Mouse (Mus musculus) lung, postnatal 4 days (tissue): ENCODE data around the gene Rpl5.
"Not testable (repeated sequence)": the region's sequence is repeated elsewhere in the genome, so short reads cannot be mapped to it uniquely, and the experiment has no call there.

Experiments used
- DNase-seq, 2 experiments: peaks; one replicate each; pipeline ENCODE4 v3.0.0; 2021

Rpl5 gene

DNA sequence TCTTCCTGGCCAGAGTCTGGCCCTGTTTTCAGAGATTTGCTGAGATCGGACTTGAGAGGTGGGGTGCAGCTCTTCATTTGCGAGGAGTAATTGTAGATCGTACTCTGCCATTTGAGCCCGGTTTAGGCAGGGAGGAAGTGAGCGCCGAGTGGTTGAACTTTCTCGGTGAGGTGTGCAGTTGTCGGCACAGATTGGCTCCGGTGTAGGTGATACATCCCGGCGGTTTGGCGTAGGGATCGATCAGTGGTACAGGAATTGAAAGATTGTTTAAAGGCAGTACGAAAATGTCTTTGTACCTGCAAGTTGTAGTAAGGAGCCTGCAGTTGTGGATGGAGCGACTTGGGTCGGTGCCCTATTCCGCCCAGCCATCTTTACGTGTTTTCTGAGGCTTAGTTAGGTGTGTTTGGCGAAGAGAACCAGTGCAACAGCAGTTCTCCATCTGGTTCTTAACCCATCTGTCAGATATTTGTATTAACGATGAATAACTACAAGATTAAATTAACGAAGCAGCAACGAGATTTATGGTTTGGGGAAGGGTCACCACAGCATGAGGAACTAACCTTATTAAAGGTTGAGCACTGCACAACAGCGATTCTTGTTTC, 813 bp downstream of the Rpl5 start:
- no peak for DNase-seq

DNA sequence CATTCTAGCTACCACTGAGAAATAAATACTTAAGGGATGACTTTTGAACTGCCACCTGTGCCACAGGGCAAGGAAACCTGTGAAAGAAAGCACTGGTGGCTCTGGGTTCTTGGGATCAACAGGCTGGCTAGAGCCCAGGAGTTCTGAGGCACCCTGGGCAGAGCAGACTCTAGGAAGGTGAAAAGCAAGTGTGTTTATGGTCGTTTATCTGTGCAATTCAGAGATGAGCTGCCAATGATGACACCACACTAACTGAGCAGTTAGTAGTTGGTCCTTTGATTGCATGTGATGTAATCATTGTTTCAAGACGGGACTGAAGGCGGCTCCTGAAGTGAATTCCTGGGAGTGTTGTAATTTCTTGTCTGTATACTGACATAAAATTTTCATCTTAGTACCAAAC, 4.0 kb downstream of the Rpl5 start:
- no peak for DNase-seq

GRCm38 (mm10) chr5:107908514-107909110, 8.3 kb downstream of the Rpl5 start:
- DNase-seq, result no peak

DNA sequence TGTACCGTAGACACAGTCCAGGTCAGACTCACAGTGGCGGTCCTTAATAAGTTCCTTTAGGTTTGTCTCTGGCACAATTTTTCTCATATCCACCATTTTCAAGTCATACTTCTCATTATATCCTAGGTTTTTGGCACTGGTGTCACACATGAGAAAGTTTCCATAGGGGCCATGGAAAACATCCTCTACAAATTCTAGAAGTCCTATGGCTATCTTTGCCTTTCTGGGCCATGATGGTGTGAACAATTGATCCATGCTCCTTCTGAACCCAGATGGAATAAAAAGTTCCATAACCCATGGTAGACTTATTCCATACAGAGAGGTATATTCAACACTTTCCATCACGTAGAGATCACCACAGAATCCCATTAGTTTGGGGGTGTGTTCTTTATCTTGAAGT, 9.4 kb downstream of the Rpl5 start:
- DNase-seq, result no peak

- no peak for DNase-seq
These were observed 9.8 kb downstream of the Rpl5 start for GRCm38 (mm10) chr5:107910084-107910616.

GRCm38 (mm10) chr5:107911012-107911411, 10.7 kb downstream of the Rpl5 start:
- DNase-seq, result no peak

GRCm38 (mm10) chr5:107915280-107915679, 15.0 kb downstream of the Rpl5 start:
- DNase-seq, result no peak

GRCm38 (mm10) chr5:107921400-107922252, 21.3 kb downstream of the Rpl5 start:
- peak in 1 of 2 experiments; percentile 49 for DNase-seq

DNA sequence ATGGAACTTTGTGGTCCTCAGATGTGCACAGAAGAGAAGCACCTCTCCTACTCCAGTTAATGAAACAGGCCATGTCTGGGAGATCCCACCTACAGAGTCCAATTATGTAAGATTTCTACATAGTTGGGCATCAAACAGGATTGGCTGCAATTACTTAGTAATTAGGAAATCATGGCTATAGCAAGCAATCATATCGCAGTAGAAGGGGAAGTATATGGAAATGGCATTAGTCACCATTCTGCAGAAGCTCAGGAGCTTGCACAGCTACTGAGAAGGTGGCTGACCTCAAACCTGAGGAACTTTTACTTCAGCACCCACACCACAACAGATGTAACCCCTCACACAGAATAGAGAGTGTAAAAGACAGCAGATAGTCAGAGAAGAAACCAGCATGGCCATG, 22.5 kb downstream of the Rpl5 start:
- no peak for DNase-seq

DNA sequence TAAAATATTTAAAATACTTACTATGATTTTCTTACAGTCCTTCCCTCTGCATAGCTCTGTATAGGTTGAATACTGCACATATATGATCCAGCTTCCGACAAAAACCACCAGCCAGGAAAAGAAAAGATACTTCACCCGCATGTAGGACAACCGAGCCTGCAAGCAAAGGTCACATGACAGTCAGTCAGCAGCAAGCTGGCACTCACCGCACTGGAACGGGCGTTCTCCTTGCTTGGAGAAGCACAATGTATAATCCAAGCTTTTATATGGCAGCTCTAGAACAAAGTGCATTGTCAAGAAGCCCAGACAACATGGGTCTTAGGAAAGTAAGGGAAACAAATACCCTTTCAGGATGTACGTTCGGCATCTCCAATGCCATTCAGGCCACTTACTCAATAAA, 24.3 kb downstream of the Rpl5 start:
- no peak for DNase-seq

GRCm38 (mm10) chr5:107926550-107927249, 26.4 kb downstream of the Rpl5 start:
- peak; percentile 31 to 41 for DNase-seq

GRCm38 (mm10) chr5:107932556-107932955, 32.3 kb downstream of the Rpl5 start:
- DNase-seq, result no peak

GRCm38 (mm10) chr5:107933202-107933974, 33.1 kb downstream of the Rpl5 start:
- DNase-seq, result no peak

DNA sequence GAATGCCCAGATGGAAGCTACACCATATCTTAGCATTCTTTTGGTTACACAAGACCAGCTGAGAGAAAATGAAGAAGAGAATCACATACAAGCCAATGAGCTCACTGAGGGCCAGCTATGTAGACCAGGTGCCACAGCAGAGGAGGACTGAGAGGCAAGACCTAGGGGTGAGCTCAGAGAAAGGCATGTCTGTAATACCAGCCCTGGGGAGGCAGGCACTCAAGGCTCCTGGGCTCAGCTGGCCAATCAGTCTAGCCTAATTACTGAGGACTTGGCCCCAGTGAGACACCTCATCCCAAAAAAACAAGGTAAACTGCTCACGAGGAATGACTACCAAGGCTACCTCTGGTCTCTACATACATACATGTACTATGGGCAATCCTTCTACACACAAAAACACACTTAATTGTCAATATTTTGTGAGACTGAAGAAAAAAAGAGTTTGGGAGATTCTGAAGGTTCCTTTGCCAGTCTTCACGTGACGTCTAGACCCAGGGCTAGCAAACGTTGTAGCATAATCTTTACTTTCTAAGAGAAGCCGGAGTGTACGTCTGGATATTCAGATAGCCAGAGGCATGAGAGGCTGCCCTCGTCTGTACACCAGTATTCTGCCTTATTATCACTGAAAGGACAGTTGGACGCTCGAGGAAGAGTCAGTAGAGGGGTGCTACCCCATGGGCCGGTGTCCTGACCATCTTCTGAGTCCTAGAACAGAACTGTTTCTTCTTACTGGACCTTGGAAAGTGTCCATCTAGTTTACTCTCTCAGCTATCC, 34.7 kb downstream of the Rpl5 start:
- DNase-seq, result no peak

GRCm38 (mm10) chr5:107936625-107937389, 36.5 kb downstream of the Rpl5 start:
- DNase-seq, result no peak

DNA sequence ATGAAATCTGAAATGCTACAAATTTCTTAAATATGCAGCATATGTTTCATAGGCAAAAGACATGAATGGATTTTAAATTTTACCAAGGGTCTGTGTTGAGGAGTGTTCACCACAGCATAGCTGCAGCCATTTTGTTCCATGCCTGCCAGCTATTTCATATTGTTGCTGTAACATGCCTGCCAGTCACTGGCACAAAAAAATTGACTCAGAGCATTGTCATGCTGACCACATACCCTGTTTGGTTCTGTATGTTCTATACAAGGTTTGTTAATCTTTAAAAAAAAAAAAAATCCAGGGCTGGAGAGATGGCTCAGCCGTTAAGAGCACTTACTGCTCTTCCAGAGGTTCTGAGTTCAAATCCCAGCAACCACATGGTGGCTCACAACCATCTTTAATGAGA, 38.2 kb downstream of the Rpl5 start:
- not testable (repeated sequence) for DNase-seq

DNA sequence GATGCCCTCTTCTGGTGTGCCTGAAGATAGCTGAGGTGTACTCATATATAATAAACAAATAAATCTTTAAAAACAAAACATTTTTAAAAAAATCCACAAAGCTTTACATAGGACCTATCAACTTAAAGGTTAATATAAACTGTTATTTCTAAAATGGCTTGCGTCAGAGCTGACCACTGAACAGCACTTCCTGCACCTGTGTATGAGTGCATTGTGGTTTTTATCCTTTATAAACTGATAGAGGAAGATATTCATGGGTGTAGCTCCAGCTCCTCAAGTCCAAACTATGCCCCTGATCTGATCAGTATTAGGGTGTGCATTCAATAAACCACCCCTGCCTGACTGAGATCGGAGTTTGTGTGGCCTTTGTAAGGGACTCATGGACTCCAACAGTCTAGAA, 38.6 kb downstream of the Rpl5 start:
- DNase-seq, result no peak

DNA sequence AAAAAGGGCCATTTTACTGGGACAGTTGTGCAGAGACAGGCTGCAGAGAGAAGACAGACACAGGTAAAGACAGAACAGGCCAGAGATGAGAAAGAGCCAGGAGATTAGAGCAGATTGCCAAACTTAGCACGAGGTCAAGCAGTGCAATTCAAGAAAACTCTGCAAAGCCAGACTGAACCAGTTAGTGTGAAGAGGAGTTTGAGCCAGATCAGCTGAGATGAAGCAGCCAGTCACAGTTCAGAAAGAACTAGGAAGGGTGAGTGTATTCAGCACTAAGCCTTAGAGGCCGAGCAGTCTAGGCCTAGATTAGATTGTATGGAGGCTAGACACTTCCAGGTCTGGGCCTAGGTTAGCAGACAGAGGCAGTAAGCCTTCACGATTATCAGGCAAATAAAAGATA, 39.4 kb downstream of the Rpl5 start:
- no peak for DNase-seq

DNA sequence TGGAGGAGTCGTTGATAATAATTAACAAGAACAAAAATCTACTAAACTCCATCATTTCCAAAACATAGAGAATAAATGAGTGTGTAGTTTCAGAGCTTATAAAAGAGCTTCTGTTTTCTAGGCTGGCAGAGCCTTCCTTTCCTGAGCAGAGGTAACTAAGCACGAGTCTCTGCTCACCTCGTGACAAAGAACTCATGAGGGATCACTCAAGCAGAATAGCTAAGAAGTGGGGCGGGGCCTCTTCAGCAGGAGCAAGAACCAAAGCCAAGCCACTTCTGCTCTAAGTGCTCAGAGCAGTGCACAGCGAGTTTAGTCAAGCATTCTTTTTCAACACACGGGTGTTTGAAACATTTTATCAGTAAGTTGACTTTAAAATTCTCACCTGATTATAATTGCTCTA, 40.9 kb downstream of the Rpl5 start:
- peak; percentile 65 to 77 for DNase-seq

DNA sequence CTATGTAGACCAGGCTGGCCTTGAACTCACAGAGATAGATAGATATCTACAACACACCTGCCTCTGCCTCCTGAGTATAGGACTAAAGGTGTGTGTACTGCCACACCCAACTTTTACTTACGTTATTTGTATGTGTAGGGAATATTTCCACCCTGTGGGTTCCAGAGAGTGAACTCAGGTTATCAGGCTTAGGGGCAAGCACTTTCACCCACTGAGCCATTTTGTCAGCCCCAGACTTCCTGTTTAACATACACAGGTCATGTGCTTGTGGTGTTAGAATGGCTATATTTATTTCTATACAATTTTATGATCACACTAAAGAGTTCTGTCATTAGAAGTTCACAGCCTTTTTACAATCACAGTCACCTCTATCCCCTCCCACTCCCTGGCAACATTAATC, 42.6 kb downstream of the Rpl5 start:
- no peak for DNase-seq

DNA sequence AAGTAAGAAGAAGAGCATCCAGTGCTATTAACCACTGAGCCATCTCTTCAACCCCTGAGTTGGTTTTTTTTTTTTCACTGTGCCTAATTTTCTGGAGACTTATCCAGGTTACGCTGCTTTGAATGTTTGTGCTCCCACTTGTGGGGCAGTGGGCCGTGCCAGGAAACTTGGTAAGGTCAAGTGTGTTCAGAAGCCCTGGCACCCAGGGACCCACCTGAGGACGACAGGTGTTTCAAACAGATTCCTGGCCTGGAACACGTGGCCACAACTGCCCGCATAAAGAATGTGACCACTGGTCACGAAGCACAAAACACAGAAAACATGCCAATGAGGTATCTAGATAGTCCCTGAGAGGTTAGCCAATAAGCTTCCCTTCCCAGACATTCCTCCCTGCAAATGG, 43.2 kb downstream of the Rpl5 start:
- DNase-seq, result peak; percentile 51 to 75
